8 mouse cellular contexts compared by ENCODE assay signal in the genomic region with DNA sequence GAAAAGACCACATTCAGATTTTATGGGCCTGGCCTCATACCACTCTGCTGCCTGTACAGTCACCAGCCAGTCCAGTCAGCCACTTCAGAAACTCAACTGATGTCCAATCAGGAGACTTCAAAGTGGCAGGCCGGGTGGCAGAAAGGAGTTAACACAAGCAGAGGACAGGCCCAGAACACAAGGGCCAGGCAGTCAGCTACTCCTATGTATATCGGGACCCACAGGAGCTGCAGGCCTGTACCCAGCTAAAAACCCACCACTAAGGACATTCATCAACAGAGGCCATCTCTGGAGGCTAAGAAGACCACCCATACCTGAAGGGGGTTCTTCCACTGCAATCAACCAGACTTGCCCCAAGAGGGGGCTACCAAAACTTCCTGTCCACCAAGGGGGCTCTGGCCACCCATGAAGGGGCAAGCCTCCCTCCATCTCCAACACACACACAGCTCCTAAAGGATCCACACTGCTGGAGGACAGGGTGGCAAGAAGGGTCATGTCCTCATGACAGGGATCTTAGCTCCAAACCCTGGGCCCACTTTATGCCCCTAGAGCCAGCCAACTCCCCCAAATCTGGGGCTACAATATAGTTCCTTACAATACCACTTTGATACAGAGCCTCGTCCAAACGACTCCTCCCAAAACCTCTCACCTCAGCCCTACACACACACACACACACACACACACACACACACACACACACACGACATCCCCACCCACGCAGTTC. TPM values are rescaled to one million over a fixed set of nuclear protein-coding genes. Genes with fewer than 3 reads are reported as not detected.
DNase-seq lines count a peak whose midpoint lies in the region; ATAC-seq lines count a peak whose summit lies in the region.

No protein-coding gene starts in this region.

- no peaks in the 10 kb centered on the region for H3K9me3 ChIP-seq in heart, embryonic 10.5 days
- H3K9me3 ChIP-seq in liver, embryonic 11.5 days (ENCODE audit: control insufficient read depth, low read length): no peaks in the 10 kb centered on the region
- H3K9me3 ChIP-seq in neural tube, embryonic 12.5 days: no peaks in the 10 kb centered on the region

- DNase-seq in heart, embryonic 10.5 days (ENCODE audit: low spot score): no peak
- no peak for DNase-seq in heart, postnatal 25 days (ENCODE audit: low spot score)
- peak; percentile 39 for DNase-seq in Muller cell, postnatal 12 days (ENCODE audit: inconsistent ontology term)
- DNase-seq in forelimb bud, embryonic 11.5 days (ENCODE audit: low read depth, low spot score): peak; percentile 29
- DNase-seq in liver, embryonic 11.5 days (ENCODE audit: low spot score): no peak
- DNase-seq in left cerebral cortex, postnatal 4 days: no peak
- DNase-seq in layer of hippocampus, adult 9-11 months: no peak

- peak overlapping the region; percentile 98 for H3K9ac ChIP-seq in liver, embryonic 11.5 days (ENCODE audit: low read depth, low read length)
- H3K9ac ChIP-seq in neural tube, embryonic 12.5 days: peak overlapping the region; percentile 98

- intact Hi-C loops in heart, postnatal 25 days (cut with DNase I): no loop called here
- intact Hi-C loops in left cerebral cortex, postnatal 4 days (cut with DNase I): no loop called here

- 6% methylated on average over 6 of the region's 6 CpGs for WGBS in heart, embryonic 10.5 days
- 6% methylated on average over 6 of the region's 6 CpGs for WGBS in liver, embryonic 11.5 days
- 2% methylated on average over 6 of the region's 6 CpGs for WGBS in neural tube, embryonic 12.5 days

- H3K27me3 ChIP-seq in heart, embryonic 10.5 days (ENCODE audit: insufficient read depth, poor library complexity, severe bottlenecking): no peaks in the 10 kb centered on the region
- H3K27me3 ChIP-seq in liver, embryonic 11.5 days (replicated peaks; ENCODE audit: control insufficient read depth, insufficient read depth, low read length): no peaks in the 10 kb centered on the region
- H3K27me3 ChIP-seq in neural tube, embryonic 12.5 days (replicated peaks): no peaks in the 10 kb centered on the region

- peak overlapping the region; percentile 97 for H3K27ac ChIP-seq in heart, embryonic 10.5 days
- H3K27ac ChIP-seq in liver, embryonic 11.5 days (ENCODE audit: low read depth, low read length): peak overlapping the region; percentile 98
- no peak overlapping the region for H3K27ac ChIP-seq in neural tube, embryonic 12.5 days

- peaks cover 2% of the 10 kb centered on the region; the same call in 1 of the 2 replicates for H3K36me3 ChIP-seq in heart, embryonic 10.5 days
- H3K36me3 ChIP-seq in liver, embryonic 11.5 days (ENCODE audit: control insufficient read depth, insufficient read depth, low read length): no peaks in the 10 kb centered on the region
- H3K36me3 ChIP-seq in neural tube, embryonic 12.5 days: no peaks in the 10 kb centered on the region

- ATAC-seq in liver, embryonic 11.5 days (replicated peaks; ENCODE audit: low FRiP score): no peak
- ATAC-seq in neural tube, embryonic 12.5 days (ENCODE audit: low FRiP score, low read depth): no peak

- peak overlapping the region; percentile 88 for H3K4me3 ChIP-seq in heart, embryonic 10.5 days
- H3K4me3 ChIP-seq in liver, embryonic 11.5 days (ENCODE audit: low read depth, low read length): peak overlapping the region; percentile 98
- peak overlapping the region; percentile 93 for H3K4me3 ChIP-seq in neural tube, embryonic 12.5 days

- peaks cover 59% of the 10 kb centered on the region for H3K4me1 ChIP-seq in heart, embryonic 10.5 days
- H3K4me1 ChIP-seq in liver, embryonic 11.5 days (replicated peaks; ENCODE audit: control insufficient read depth, insufficient read depth, low read length): peaks cover 42% of the 10 kb centered on the region
- H3K4me1 ChIP-seq in neural tube, embryonic 12.5 days: peaks cover 49% of the 10 kb centered on the region

- H3K4me2 ChIP-seq in liver, embryonic 11.5 days: peak overlapping the region; percentile 90
- H3K4me2 ChIP-seq in neural tube, embryonic 12.5 days (replicated peaks): peak overlapping the region; percentile 92

RNA-seq across cellular contexts. Expression of a gene that starts 1.3 kb away (rescaled TPM):
- 20.7 and 35.9 TPM in 2 replicates for polyA plus RNA-seq in heart, embryonic 10.5 days (2016; fragmentation: Nextera tagmentation; extraction: Ambion mirVana)
- total RNA-seq in heart, postnatal 25 days (2021): 10 to 100 TPM; 12.8 to 13.0 TPM
- polyA plus RNA-seq in liver, embryonic 11.5 days (2014; fragmentation: Nextera tagmentation; extraction: Ambion mirVana): 23.1 and 25.3 TPM in 2 replicates
- 45.5 and 51.3 TPM in 2 replicates for polyA plus RNA-seq in neural tube, embryonic 12.5 days (2016; fragmentation: Nextera tagmentation; extraction: Ambion mirVana)
- 10 to 100 TPM; 62.4 to 66.2 TPM for total RNA-seq in left cerebral cortex, postnatal 4 days (2021)

RNA-seq across cellular contexts. Expression of a gene that starts 49.4 kb away (rescaled TPM):
- 0.04 and 0.10 TPM in 2 replicates for polyA plus RNA-seq in heart, embryonic 10.5 days (2016; fragmentation: Nextera tagmentation; extraction: Ambion mirVana)
- under 1 TPM in 1 of 2 experiments, not detected in 1; 0.14 TPM for total RNA-seq in heart, postnatal 25 days (2021)
- polyA plus RNA-seq in liver, embryonic 11.5 days (2014; fragmentation: Nextera tagmentation; extraction: Ambion mirVana): 0.14 TPM in 1 of 2 replicates, not detected in the other
- 0.46 and 0.54 TPM in 2 replicates for polyA plus RNA-seq in neural tube, embryonic 12.5 days (2016; fragmentation: Nextera tagmentation; extraction: Ambion mirVana)
- total RNA-seq in left cerebral cortex, postnatal 4 days (2021): 1 to 10 TPM; 1.1 to 1.3 TPM

Comparison
In these comparisons a context has a peak if more than half of its experiments do, and no peak if none do; other contexts are left out.
1. DNase-seq: peak in Muller cell, postnatal 12 days (single experiment) and forelimb bud, embryonic 11.5 days (single experiment); none in heart, embryonic 10.5 days (single experiment), heart, postnatal 25 days (single experiment), liver, embryonic 11.5 days (single experiment), left cerebral cortex, postnatal 4 days (single experiment) and layer of hippocampus, adult 9-11 months (single experiment).
2. Peak in every context shown above with its lines, with median percentiles within 50 percentile points of each other: H3K4me3 ChIP-seq.